Mouse (Mus musculus) layer of hippocampus, postnatal 10 days (tissue): ENCODE measurements around the gene Tmem179b. TPM values are rescaled to one million over a fixed set of nuclear protein-coding genes. Genes with fewer than 3 reads are reported as not detected.

Source experiments
- DNase-seq, 2 experiments: peaks; one replicate each; pipeline ENCODE4 v3.0.0; 2021; ENCODE audit warnings: low spot score in 2 of 2
- total RNA-seq, 2 experiments: library from RNA; stranded (reverse); gene quantifications; 2 replicates each; pipeline ENCODE4 v1.2.3; 2021

Gene Tmem179b
- total RNA-seq, 2 experiments from 2014 or later = 7.0 to 9.3 TPM

- peak; percentile 83 to 87 for DNase-seq
Observed at GRCm38 (mm10) chr19:8786008-8786781, 11.9 kb upstream of the Tmem179b start, which contains the start of gene Taf6l. Taf6l (minus strand) TSS chr19:8786417.

DNA sequence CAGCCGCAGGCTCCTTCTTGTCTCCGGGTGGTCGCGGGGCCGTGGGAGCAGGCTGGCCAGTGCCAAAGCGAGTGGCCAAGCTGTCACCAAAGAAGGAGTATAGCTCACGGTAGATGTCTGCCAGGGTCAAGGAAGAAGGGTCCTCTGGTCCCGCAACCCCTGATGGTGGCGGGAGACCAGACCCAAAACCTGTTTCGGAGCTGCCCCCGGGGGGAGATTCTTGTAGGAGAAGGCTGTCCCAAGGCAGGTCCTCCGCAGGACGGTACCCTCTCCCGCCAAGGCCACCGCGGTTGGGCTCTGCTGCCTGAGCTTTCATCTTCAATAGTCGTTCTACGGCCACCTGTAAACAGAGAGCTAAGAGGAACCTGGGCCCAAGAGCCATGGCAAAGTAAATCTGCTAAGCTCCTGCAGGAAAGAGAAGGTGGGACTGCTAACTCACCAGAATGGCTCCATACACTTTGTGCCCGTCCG, 719 bp upstream of the Tmem179b start:
- no peak for DNase-seq

DNA sequence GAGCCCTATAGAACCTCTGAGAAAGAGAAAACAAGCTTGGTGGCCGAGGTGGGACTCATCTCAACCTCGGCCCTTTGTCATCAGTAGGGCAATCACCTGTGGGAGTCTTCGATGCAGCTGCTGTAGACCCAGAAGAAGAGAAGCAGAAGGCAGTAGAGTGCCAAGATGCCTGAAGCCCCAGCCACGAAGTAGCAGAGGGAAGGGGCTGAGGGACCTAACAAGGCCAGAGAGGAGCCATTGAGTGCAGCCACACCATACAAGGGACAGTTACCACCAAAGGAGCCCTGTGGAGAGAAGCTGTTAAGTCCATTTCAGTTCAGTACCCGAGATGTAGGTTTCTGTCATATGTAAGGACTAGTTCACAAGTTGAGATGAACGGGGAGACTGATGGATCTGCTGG, 858 bp downstream of the Tmem179b start:
- no peak for DNase-seq

- no peak for DNase-seq
Observed at GRCm38 (mm10) chr19:8772996-8773395, 1.3 kb downstream of the Tmem179b start.

DNA sequence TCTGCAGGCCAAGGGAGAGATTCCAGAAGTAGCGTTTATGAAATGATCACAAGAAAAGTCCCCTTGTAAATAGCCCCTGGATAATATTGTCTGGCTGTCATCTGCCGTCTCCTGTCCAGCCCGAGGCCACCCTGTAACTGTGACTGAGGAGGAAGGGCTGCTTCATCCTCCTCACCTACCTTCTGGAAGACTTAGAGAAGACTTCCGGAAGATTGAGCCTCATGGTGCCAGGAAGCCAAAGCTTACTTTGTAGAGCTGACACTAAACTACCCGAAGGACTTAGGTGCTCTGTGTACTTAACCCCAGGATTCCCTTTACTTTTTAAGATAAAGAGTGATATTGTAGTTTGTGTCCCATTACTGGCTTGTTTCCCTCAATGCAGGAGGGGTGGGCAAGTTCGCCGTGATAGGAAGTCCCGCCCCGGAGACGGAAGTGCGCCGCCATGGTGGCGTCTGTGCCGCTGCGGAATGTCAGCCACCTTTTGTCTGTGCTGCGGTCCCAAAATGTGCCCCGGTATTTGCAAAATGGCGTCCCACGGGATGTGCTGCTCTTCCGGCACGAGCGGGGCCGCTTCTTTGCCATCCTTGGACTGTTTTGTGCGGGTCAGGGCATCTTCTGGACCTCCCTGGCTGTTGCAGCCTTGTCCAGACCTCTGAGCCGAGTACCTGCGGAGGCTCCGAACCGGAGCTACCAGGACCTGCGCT, 3.5 kb downstream of the Tmem179b start, which contains the start of gene Tmem223:
Tmem223 (plus strand) TSS at position 430 of the 704 bp plus-strand sequence.
- peak; percentile 81 to 84 for DNase-seq

DNA sequence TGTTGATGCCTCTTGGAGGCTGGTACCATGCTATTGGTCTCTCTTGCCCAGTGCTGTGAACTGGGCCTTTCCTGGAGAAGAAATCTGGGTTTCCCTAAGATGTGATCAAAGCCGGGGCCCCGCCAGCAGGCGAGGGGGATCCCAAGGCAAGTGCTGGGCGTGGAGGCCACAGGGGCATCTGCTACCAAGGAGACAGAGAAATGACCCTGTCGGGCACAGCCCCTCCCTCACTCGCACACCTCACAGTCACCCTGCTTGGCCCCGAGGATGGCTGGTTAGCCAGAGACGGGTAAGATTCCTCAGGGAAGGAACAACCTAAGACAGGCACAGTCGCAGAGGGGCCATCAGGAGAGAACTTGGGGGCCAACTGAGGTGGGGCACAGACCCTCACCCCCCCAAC, 8.7 kb downstream of the Tmem179b start:
- no peak for DNase-seq

- DNase-seq = no peak
Observed at GRCm38 (mm10) chr19:8763276-8763675, 11.0 kb downstream of the Tmem179b start.

GRCm38 (mm10) chr19:8760757-8761156, 13.5 kb downstream of the Tmem179b start:
- DNase-seq = no peak

DNA sequence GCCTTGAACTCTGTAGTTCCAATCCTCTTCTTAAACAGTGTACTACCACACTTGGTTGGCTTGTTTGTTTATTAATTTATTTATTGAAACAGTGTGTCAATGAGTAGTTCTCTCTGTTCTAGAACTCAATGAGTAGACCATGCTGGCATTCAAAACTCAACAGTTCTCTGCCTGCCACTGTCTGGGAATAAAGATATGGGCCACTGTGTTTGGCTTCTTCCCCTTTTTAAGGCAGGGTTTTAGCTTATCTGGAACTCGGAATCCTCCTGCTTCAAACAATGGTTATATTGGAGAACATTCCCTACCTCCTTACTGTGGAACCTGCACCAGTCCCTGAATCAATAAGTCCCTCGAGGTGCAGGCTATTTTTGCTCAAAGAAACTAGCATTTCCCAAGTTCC, 15.4 kb downstream of the Tmem179b start:
- no peak for DNase-seq

GRCm38 (mm10) chr19:8757471-8757998, 16.7 kb downstream of the Tmem179b start:
- DNase-seq = no peak

GRCm38 (mm10) chr19:8756635-8757387, 17.5 kb downstream of the Tmem179b start, which contains the start of gene Nxf1:
Nxf1 (plus strand) TSS chr19:8757073.
- peak; percentile 89 to 94 for DNase-seq

DNA sequence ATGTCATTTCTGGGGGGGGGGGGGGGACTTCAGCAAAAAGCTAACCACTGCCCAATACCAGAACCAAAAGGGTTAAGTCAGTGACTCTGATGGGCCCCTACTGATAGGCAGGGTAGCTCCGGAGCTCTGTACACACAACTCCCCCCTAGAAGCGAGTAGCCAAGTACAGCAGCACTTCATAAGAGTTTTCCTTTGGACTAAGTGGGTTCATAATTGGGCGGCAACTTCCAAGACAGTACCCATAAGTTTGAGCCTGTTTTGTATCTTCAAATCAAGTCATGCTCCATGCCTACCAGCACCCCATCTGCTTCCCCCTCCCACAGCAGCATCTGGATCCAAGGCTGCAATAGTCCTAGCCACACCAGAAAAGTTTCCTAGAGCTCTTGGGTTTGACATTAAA, 18.6 kb downstream of the Tmem179b start:
- DNase-seq = no peak

- DNase-seq = no peak
Observed at GRCm38 (mm10) chr19:8747368-8747767, 26.9 kb downstream of the Tmem179b start.

GRCm38 (mm10) chr19:8745382-8745781, 28.9 kb downstream of the Tmem179b start:
- no peak for DNase-seq

GRCm38 (mm10) chr19:8742176-8742575, 32.1 kb downstream of the Tmem179b start:
- no peak for DNase-seq

DNA sequence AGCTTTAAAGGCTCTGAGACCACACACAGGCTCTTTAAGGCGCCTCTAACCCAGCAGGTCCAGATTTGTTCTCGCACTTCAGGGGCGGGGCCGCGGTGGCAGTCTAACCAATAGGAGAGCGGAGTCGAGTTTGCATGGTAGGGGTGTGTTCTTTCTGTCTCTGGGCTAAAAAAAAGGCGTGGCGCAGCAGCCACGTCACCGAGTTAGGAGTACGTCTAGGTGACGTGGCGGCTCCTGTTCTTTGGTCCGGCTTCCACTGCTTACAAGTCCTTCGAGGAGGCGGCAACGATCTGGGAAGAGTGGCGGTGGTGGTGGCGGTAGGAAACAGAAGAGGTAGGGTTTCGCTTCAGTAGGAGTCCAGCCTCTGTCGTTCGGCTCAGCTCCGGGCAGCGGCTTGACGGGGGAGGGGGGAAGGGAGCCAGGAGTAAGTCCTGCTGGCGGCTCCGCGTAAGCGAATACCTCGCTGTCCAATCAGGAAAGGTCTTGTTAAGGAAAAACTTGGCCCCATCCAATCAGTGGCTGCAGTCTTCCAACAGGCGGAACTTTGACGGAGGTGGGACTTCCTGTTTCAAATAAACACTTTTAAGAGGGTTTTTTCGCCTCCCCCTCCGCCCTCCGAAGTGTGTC, 32.9 kb downstream of the Tmem179b start, which contains the start of gene Stx5a:
Stx5a (plus strand) TSS at position 171 of the 627 bp plus-strand sequence.
- peak; percentile 91 to 93 for DNase-seq

DNA sequence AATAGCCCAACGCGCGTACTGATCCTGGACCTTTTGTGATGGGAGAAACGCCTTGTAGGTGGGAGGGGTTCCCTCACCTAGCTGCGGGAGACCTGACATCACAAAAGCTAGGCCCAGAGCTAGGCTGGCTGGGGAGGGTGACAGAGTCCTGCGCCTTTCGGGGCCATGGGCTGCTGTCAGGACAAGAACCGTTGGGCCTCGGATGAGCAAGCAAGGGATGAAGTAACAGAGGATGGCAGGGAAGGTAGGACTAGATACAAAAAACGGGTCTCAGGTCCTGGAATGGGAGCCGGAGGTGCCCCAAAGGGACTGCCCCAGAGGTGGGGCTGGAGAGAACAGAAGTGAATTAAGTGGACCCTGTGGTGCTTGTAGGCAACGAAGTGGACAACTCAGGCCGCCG, 33.7 kb downstream of the Tmem179b start, which contains the start of gene 1700092M07Rik:
1700092M07Rik (plus strand) TSS at position 116 of the 400 bp plus-strand sequence.
- DNase-seq = peak in 1 of 2 experiments; percentile 32

- no peak for DNase-seq
Observed at GRCm38 (mm10) chr19:8739646-8740045, 34.6 kb downstream of the Tmem179b start.

DNA sequence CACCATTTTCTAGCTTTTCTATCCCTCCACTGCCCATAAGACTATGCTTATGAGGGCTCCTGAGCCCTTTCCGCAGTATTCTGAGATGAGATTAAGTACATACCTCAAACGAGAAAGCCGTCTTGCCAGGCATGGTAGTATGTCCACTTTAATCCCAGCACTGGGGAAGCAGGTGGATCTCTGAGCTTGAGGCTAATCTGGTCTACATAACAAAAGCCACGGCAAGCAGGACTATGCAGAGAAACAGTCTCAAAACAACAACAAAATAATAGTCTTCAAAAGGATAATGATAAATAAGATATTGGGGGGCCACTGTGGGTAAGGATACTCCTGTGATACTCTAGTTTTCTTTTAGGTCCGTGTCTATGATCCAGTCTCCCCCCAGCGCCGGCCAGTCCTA, 35.4 kb downstream of the Tmem179b start:
- DNase-seq = no peak

DNA sequence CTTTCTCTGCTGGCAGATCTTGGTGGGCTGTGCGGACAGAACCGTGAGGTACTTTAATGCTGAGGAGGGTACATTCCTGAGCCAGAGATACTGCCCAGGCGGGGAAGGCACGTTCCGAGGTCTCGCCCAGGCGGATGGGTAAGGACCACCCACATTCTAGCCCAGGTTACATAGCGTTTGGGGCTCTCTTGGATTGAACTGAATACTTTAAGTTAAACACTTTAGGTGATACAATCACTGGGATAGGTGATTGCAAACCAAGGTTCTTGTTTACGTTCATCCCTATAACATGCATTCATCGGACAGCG, 38.2 kb downstream of the Tmem179b start:
- DNase-seq = no peak
